Mouse (Mus musculus) 3134 (cell line): ENCODE measurements around the gene Nphp1.

Experiments
- DNase-seq: peaks from one replicate; pipeline ENCODE4 v3.0.0-alpha.2; 2011; ENCODE audit warnings: low spot score; ENCODE audit not compliant: insufficient read length; ENCODE audit errors: extremely low read depth

The Nphp1 gene

GRCm38 (mm10) chr2:127705267-127705666 is 83.4 kb downstream of the Nphp1 start:
- no peak for DNase-seq
